Mouse (Mus musculus): Measurements from ENCODE around the gene Pfdn5. TPM values are rescaled to one million over a fixed set of nuclear protein-coding genes. Genes with fewer than 3 reads are reported as not detected.
A peak's percentile ranks its signal among the peaks of the same experiment; 100 is the strongest.

Pfdn5 gene
- polyA plus RNA-seq, 1 experiment from 2014 or later: 172 TPM

DNA sequence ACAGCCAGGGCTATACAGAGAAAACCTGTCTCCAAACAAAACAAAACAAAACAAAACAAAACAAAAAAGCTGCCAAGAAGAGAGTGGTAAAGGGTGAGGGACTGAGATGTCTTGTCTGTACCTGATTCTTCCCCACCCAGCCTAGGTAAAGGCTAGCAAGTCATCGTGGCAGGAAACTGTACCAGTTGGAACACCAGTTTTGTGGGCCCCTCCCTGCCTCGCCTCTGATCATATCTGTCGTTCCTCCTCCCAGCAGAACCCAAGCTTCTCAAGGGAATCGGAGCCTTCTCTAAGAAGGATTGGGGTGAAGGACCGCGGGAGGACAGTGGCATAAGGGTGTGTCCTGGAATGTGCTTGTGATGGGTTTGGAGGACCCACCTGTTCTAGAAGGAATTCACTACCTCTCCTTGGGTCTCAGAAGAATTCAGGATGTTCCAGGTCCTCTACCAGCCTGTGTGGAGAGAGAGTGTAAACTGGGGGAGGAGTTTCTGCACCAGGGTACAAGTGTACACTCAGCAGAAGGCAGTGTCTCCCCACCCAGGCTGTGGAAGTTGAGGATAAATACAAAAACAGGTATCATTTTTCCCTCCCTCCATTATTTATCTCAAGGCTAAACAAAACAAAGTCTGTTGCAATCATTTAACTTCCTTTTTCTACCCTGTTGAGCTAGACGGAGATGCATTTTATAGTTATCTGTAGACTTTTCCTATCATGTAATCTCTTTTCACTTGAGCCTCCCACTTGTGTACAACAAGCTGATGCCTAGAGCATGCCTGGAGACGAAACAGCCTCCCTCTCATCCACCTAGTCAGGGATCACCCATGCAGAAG lies 43.2 kb upstream of the Pfdn5 start:
- H3K4me3 ChIP-seq (ENCODE audit: low read depth, low read length): no peak overlapping the region
- H3K27me3 ChIP-seq (ENCODE audit: insufficient read depth, low read length): no peaks in the 10 kb centered on the region
- DNase-seq: no peak
- no peak overlapping the region for H3K9ac ChIP-seq (replicated peaks)
- peak overlapping the region; percentile 42; the same call in 1 of the 2 replicates for H3K27ac ChIP-seq (ENCODE audit: low read depth)
- ATAC-seq: no peak
- no peak for TF ChIP-seq EP300 (IDR thresholded peaks at IDR 0.05; ENCODE audit: low read depth)
- no peak for TF ChIP-seq CTCF (IDR thresholded peaks at IDR 0.05; ENCODE audit: low read depth)
- peaks cover 7% of the 10 kb centered on the region; the same call in 1 of the 2 replicates for H3K36me3 ChIP-seq (replicated peaks; ENCODE audit: insufficient read depth, low read length)
- H3K4me1 ChIP-seq (ENCODE audit: insufficient read depth): peaks cover 27% of the 10 kb centered on the region
- peak overlapping the region; percentile 45; the same call in 1 of the 2 replicates for H3K4me2 ChIP-seq (ENCODE audit: low read depth, low read length)
- 41% methylated on average over 8 of the region's 8 CpGs for WGBS (ENCODE audit: insufficient replicate concordance)
- no peaks in the 10 kb centered on the region for H3K9me3 ChIP-seq (ENCODE audit: low read length)

DNA sequence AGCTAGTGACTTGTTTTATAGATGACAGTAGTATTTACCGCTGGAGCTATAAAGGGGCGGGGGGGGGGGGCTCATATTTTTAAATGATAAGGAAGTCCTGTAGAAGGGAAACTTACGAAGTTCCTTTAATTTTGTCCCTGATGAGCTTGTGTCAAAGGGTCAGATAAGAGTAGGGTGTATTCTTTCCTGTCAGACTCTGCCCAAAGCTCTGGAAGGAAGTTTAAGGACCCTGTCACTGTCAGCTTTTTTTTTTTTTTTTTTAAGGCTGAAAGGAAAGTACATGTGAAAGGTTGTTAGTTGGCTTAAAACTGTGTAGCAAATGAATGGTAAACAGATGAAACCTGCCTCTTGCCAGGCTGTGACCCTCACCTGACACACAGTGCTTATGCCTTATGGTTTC lies 42.3 kb upstream of the Pfdn5 start:
- Histone ChIP-seq H3K9me3 (ENCODE audit: low read length) (no peaks in the 10 kb centered on the region), H3K27ac (ENCODE audit: low read depth) (no peak overlapping the region), H3K4me1 (ENCODE audit: insufficient read depth) (peaks cover 25% of the 10 kb centered on the region), H3K4me3 (ENCODE audit: low read depth, low read length) (no peak overlapping the region), H3K9ac (replicated peaks) (no peak overlapping the region), H3K27me3 (ENCODE audit: insufficient read depth, low read length) (no peaks in the 10 kb centered on the region), H3K4me2 (ENCODE audit: low read depth, low read length) (no peak overlapping the region), H3K36me3 (replicated peaks; ENCODE audit: insufficient read depth, low read length) (peaks cover 7% of the 10 kb centered on the region; the same call in 1 of the 2 replicates)
- TF ChIP-seq CTCF (IDR thresholded peaks at IDR 0.05; ENCODE audit: low read depth): no peak
- 0 out of 2 replicates have a peak, but pooled peaks have one; percentile 15 for TF ChIP-seq EP300 (IDR thresholded peaks at IDR 0.05; ENCODE audit: low read depth)
- WGBS (ENCODE audit: insufficient replicate concordance): 41% methylated on average over 3 of the region's 3 CpGs
- ATAC-seq (no peak), DNase-seq (no peak)

DNA sequence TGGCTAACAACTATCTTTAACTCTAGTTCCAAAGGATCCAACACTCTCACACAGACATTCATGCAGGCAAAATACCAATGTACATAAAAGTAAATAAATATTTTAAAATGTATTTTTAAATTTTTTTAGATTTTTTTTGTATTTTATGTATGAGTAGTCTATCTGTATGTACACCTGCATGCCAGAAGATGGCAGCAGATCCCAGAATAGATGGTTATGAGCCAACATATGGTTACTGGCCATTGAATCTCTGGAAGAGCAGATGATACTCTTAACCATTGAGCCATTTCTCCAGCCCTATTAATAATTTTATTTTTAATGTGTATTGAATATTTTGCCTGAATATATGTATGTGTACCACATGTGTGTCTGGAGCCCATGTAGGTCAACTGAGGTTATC lies 38.5 kb upstream of the Pfdn5 start:
- Histone ChIP-seq H3K27ac (ENCODE audit: low read depth) (no peak overlapping the region), H3K4me1 (ENCODE audit: insufficient read depth) (peaks cover 7% of the 10 kb centered on the region), H3K9ac (replicated peaks) (no peak overlapping the region), H3K36me3 (replicated peaks; ENCODE audit: insufficient read depth, low read length) (no peaks in the 10 kb centered on the region), H3K4me2 (ENCODE audit: low read depth, low read length) (no peak overlapping the region), H3K27me3 (ENCODE audit: insufficient read depth, low read length) (no peaks in the 10 kb centered on the region), H3K4me3 (ENCODE audit: low read depth, low read length) (no peak overlapping the region), H3K9me3 (ENCODE audit: low read length) (no peaks in the 10 kb centered on the region)
- DNase-seq (peak; percentile 46), ATAC-seq (no peak)
- peak; percentile 71 for TF ChIP-seq CTCF (IDR thresholded peaks at IDR 0.05; ENCODE audit: low read depth)
- TF ChIP-seq EP300 (IDR thresholded peaks at IDR 0.05; ENCODE audit: low read depth): no peak

DNA sequence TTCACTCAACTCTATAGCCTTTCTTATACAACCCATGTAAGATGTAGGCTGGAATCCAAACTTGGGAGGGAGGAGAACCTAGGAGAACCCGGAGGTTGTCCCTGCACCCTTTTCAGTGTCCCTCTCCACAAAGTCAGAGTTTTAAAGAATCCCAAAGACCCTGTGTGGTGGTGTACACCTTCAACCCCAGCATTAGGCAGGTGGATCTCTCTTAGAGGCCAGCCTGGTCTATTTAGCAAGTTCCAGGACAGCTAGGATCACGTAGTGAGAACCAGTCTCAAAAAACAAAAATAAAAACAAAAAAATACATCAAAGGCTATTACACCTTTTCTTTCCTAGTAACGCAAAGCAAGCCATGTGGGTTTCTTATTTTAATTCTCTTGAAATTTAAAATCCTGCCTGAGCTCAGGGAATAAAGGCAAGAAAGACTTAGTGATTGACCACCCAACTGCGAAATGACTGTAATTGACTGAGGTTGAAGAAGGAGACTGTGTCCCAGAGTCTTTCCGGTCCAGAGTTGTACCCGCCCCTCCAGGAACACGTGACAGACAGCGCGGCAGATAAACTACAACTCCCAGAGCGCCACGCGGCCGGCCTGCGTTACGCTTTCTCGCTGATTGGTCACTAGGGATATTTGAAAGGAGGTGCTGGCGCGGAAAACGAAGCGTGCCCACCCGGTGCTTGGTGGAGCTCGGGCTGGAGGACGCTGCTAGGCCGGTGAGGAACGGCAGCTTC lies 30.1 kb upstream of the Pfdn5 start, which contains the start of gene Espl1:
Gene Espl1, plus strand, starts transcription at position 634 of the 735 bp plus-strand sequence.
- peak within 1 kb of the TSS; percentile 99 for H3K4me2 ChIP-seq (ENCODE audit: low read depth, low read length)
- DNase-seq: peak; percentile 97
- TF ChIP-seq CTCF (IDR thresholded peaks at IDR 0.05; ENCODE audit: low read depth) (no peak), EP300 (IDR thresholded peaks at IDR 0.05; ENCODE audit: low read depth) (no peak)
- ATAC-seq: peak; percentile 99
- no peaks in the 10 kb centered on the region for H3K9me3 ChIP-seq (ENCODE audit: low read length)
- WGBS (ENCODE audit: insufficient replicate concordance): 6% methylated on average over 25 of the region's 25 CpGs
- H3K27ac ChIP-seq (ENCODE audit: low read depth): peak within 1 kb of the TSS; percentile 37
- H3K4me3 ChIP-seq (ENCODE audit: low read depth, low read length): peak within 1 kb of the TSS; percentile 91
- peak within 1 kb of the TSS; percentile 79 for H3K9ac ChIP-seq (replicated peaks)
- H3K4me1 ChIP-seq (ENCODE audit: insufficient read depth): peaks cover 10% of the 10 kb centered on the region
- H3K27me3 ChIP-seq (ENCODE audit: insufficient read depth, low read length): no peaks in the 10 kb centered on the region
- peaks cover 20% of the 10 kb centered on the region for H3K36me3 ChIP-seq (replicated peaks; ENCODE audit: insufficient read depth, low read length)

- TF ChIP-seq EP300 (IDR thresholded peaks at IDR 0.05; ENCODE audit: low read depth) (no peak), CTCF (IDR thresholded peaks at IDR 0.05; ENCODE audit: low read depth) (no peak)
- peaks cover 10% of the 10 kb centered on the region for H3K4me1 ChIP-seq (ENCODE audit: insufficient read depth)
- ATAC-seq (no peak), DNase-seq (no peak)
- peaks cover 26% of the 10 kb centered on the region for H3K36me3 ChIP-seq (replicated peaks; ENCODE audit: insufficient read depth, low read length)
- peak overlapping the region; percentile 79 for H3K9ac ChIP-seq (replicated peaks)
- H3K4me3 ChIP-seq (ENCODE audit: low read depth, low read length): peak overlapping the region; percentile 91
- 5% methylated on average over 24 of the region's 24 CpGs for WGBS (ENCODE audit: insufficient replicate concordance)
- H3K9me3 ChIP-seq (ENCODE audit: low read length): no peaks in the 10 kb centered on the region
- H3K27ac ChIP-seq (ENCODE audit: low read depth): 0 out of 2 replicates have a peak overlapping the region, but pooled peaks have one; percentile 29
- no peaks in the 10 kb centered on the region for H3K27me3 ChIP-seq (ENCODE audit: insufficient read depth, low read length)
- H3K4me2 ChIP-seq (ENCODE audit: low read depth, low read length): peak overlapping the region; percentile 99
Observed at GRCm38 (mm10) chr15:102296368-102297006, 29.4 kb upstream of the Pfdn5 start.

DNA sequence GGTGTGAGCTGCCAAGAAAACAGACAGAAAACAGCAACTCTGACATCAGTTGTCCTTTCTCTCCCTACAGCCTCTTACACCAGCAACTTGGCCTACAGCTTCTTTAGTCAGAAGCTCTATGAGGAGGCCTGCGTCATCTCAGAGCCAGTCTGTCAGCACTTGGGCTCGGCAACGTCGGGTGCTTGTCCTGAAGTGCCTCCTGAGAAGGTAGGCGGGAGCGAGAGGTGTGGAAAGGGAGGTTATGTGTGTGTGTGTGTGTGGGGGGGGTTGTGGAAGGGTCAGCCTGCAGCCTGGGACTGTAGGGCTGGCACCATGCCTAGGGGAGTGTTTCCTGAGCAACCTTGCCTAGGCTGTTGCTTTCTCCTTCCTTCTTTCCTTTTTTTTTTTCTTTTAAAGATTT lies 23.4 kb upstream of the Pfdn5 start:
- ATAC-seq: no peak
- peaks cover 61% of the 10 kb centered on the region for H3K36me3 ChIP-seq (replicated peaks; ENCODE audit: insufficient read depth, low read length)
- 85% methylated on average over 6 of the region's 6 CpGs for WGBS (ENCODE audit: insufficient replicate concordance)
- H3K9ac ChIP-seq (replicated peaks): no peak overlapping the region
- H3K4me2 ChIP-seq (ENCODE audit: low read depth, low read length): no peak overlapping the region
- H3K9me3 ChIP-seq (ENCODE audit: low read length): no peaks in the 10 kb centered on the region
- no peak overlapping the region for H3K27ac ChIP-seq (ENCODE audit: low read depth)
- 0 out of 2 replicates have a peak, but pooled peaks cover 2% of the 10 kb centered on the region for H3K4me1 ChIP-seq (ENCODE audit: insufficient read depth)
- no peak for DNase-seq
- TF ChIP-seq EP300 (IDR thresholded peaks at IDR 0.05; ENCODE audit: low read depth): no peak
- no peak for TF ChIP-seq CTCF (IDR thresholded peaks at IDR 0.05; ENCODE audit: low read depth)
- no peak overlapping the region for H3K4me3 ChIP-seq (ENCODE audit: low read depth, low read length)
- no peaks in the 10 kb centered on the region for H3K27me3 ChIP-seq (ENCODE audit: insufficient read depth, low read length)
